Mouse (Mus musculus): ENCODE measurements around the gene Bhlhe23. TPM values are rescaled to one million over a fixed set of nuclear protein-coding genes. Genes with fewer than 3 reads are reported as not detected.

Gene Bhlhe23
- total and polyA plus RNA-seq, 3 experiments = not detected

GRCm38 (mm10) chr2:180764986-180765385 lies 11.7 kb downstream of the Bhlhe23 start:
- H3K36me3 ChIP-seq (ENCODE audit: control insufficient read depth in 1 of 2, insufficient read depth in 2 of 2, low read length in 2 of 2) = no peaks in the 10 kb centered on the region
- no peak for DNase-seq (ENCODE audit: low read depth, low spot score)
- H3K4me1 ChIP-seq (ENCODE audit: control insufficient read depth in 1 of 2, insufficient read depth in 2 of 2, low read length in 2 of 2) = no peaks in the 10 kb centered on the region
- H3K4me3 ChIP-seq (ENCODE audit: control insufficient read depth in 1 of 2, insufficient read depth in 1 of 2, low read depth in 2 of 2, low read length in 2 of 2) = no peak overlapping the region
- no peaks in the 10 kb centered on the region for H3K27me3 ChIP-seq (ENCODE audit: control insufficient read depth in 1 of 2, insufficient read depth in 2 of 2, low read length in 2 of 2)
- H3K9me3 ChIP-seq (replicated peaks; ENCODE audit: insufficient read depth, low read length) = no peaks in the 10 kb centered on the region
- no peak overlapping the region for H3K9ac ChIP-seq (ENCODE audit: control insufficient read depth, low read depth, low read length, poor library complexity, severe bottlenecking)
- no peaks in the 10 kb centered on the region for H3K79me2 ChIP-seq (ENCODE audit: control insufficient read depth, insufficient read depth, low read length, poor library complexity)
- H3K27ac ChIP-seq (ENCODE audit: control insufficient read depth, low read depth, low read length) = no peak overlapping the region
- TF ChIP-seq USF1 (IDR thresholded peaks at IDR 0.05; ENCODE audit: low read depth, low read length) (no peak), NRF1 (IDR thresholded peaks at IDR 0.05; ENCODE audit: insufficient read depth, low read depth, low read length, poor library complexity, severe bottlenecking) (no peak), SMC3 (IDR thresholded peaks at IDR 0.05; ENCODE audit: low read depth, low read length) (no peak), MYC (IDR thresholded peaks at IDR 0.05; ENCODE audit: low read depth, low read length) (no peak), CTCF (IDR thresholded peaks at IDR 0.05 in 2 of 3, conservative IDR thresholded peaks at IDR 0.05 in 1 of 3; ENCODE audit: control insufficient read depth in 1 of 3, insufficient read depth in 1 of 3, low read depth in 2 of 3, low read length in 3 of 3, poor library complexity in 1 of 3, severe bottlenecking in 1 of 3) (no peak), ZMIZ1 (IDR thresholded peaks at IDR 0.05; ENCODE audit: low read depth, low read length) (no peak), POLR2AphosphoS5 (IDR thresholded peaks at IDR 0.05; ENCODE audit: borderline replicate concordance, low read depth, low read length) (no peak), ZNF384 (IDR thresholded peaks at IDR 0.05; ENCODE audit: low read depth, low read length) (no peak), MAZ (IDR thresholded peaks at IDR 0.05; ENCODE audit: low read depth, low read length) (no peak), MEF2A (IDR thresholded peaks at IDR 0.05; ENCODE audit: extremely low read depth, insufficient replicate concordance, low read depth, low read length, poor library complexity, severe bottlenecking) (no peak), TBP (IDR thresholded peaks at IDR 0.05; ENCODE audit: low read depth, low read length) (no peak), JUND (IDR thresholded peaks at IDR 0.05; ENCODE audit: low read depth, low read length) (no peak), RAD21 (IDR thresholded peaks at IDR 0.05; ENCODE audit: low read depth, low read length) (no peak), E2F4 (IDR thresholded peaks at IDR 0.05; ENCODE audit: borderline replicate concordance, low read depth, low read length) (no peak), ZKSCAN1 (IDR thresholded peaks at IDR 0.05; ENCODE audit: low read depth, low read length) (no peak), MYB (IDR thresholded peaks at IDR 0.05; ENCODE audit: low read depth, low read length) (no peak)

- Histone ChIP-seq H3K9me3 (replicated peaks; ENCODE audit: insufficient read depth, low read length) (no peaks in the 10 kb centered on the region), H3K9ac (ENCODE audit: control insufficient read depth, low read depth, low read length, poor library complexity, severe bottlenecking) (no peak overlapping the region), H3K79me2 (ENCODE audit: control insufficient read depth, insufficient read depth, low read length, poor library complexity) (no peaks in the 10 kb centered on the region), H3K4me3 (ENCODE audit: control insufficient read depth in 1 of 2, insufficient read depth in 1 of 2, low read depth in 2 of 2, low read length in 2 of 2) (no peak overlapping the region), H3K27me3 (ENCODE audit: control insufficient read depth in 1 of 2, insufficient read depth in 2 of 2, low read length in 2 of 2) (peaks cover 2 to 3% of the 10 kb centered on the region in 2 experiments; a peak in 2 of 4 replicates), H3K4me1 (ENCODE audit: control insufficient read depth in 1 of 2, insufficient read depth in 2 of 2, low read length in 2 of 2) (no peaks in the 10 kb centered on the region), H3K27ac (ENCODE audit: control insufficient read depth, low read depth, low read length) (no peak overlapping the region), H3K36me3 (ENCODE audit: control insufficient read depth in 1 of 2, insufficient read depth in 2 of 2, low read length in 2 of 2) (no peaks in the 10 kb centered on the region)
- no peak for TF ChIP-seq GATA1 (IDR thresholded peaks at IDR 0.05; ENCODE audit: low read depth, low read length)
- no peak for DNase-seq (ENCODE audit: low read depth, low spot score)
Measured at GRCm38 (mm10) chr2:180758513-180759263, 18.0 kb downstream of the Bhlhe23 start.

Measured in MEL (cell line).